ENCODE assay signal across 23 mouse cellular contexts in the genomic region with DNA sequence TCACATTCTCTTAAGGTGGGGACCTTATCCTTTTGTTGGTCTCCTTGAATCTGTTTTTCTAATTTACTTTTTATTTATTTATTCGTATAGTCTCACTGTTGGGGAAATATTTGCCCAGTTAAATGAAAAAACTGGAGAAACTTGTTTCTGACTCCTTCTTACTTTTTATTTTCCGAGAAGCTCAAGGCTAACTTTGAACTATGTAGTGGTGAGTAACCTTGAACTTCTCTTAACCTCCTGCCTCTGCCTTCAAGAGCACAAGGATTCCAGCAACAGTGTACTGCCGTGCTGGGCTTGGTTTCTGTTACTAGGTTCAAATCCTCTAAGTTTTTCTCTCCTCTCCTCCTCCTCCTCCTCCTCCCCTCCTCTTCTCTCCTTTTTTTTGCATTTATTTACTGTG. TPM values are rescaled to one million over a fixed set of nuclear protein-coding genes. Genes with fewer than 3 reads are reported as not detected.
DNase-seq lines count a peak whose midpoint lies in the region; ATAC-seq and TF ChIP-seq lines count a peak whose summit lies in the region.
"Had no signal": no experiment of that assay in that cellular context is flagged by ENCODE, and none has a peak within 500 bp of the region (broad histone marks: within the 10 kb centered on the region; RNA-seq: fewer than 3 reads in every experiment).

No protein-coding gene starts in this region.

- no peak overlapping the region for H3K4me3 ChIP-seq in testis, adult 2 months (ENCODE audit: control insufficient read depth, low read depth, low read length)
- H3K4me3 ChIP-seq in hindbrain, embryonic 12.5 days = no peak overlapping the region
- H3K4me3 ChIP-seq: embryonic facial prominence, embryonic 13.5 days; embryonic facial prominence, embryonic 15.5 days; erythroblast, embryonic 14.5 days; forebrain, embryonic 10.5 days; forebrain, embryonic 12.5 days had no signal

- TF ChIP-seq CTCF in testis, adult 2 months (IDR thresholded peaks at IDR 0.05; ENCODE audit: control insufficient read depth, insufficient read depth, insufficient replicate concordance, low read depth, low read length) = no peak

- H3K4me2 ChIP-seq in hindbrain, embryonic 12.5 days (replicated peaks) = no peak overlapping the region
- H3K4me2 ChIP-seq: forebrain, embryonic 12.5 days had no signal

- no peaks in the 10 kb centered on the region for H3K9me3 ChIP-seq in hindbrain, embryonic 12.5 days (replicated peaks)
- H3K9me3 ChIP-seq: embryonic facial prominence, embryonic 13.5 days; embryonic facial prominence, embryonic 15.5 days; forebrain, embryonic 10.5 days; forebrain, embryonic 12.5 days had no signal

- no peak for DNase-seq in testis, postnatal 10 days (ENCODE audit: low spot score)
- peak; percentile 47 for DNase-seq in ES-CJ7 (ENCODE audit: low read depth, low spot score)
- DNase-seq in R1 (ENCODE audit: low read depth, low spot score) = peak; percentile 71
- DNase-seq in cerebellum, postnatal 14 days = no peak
- DNase-seq: adrenal gland, adult 8-10 months; adrenal gland, postnatal 36 days; cerebellum, adult 11-12 months; cerebellum, adult 2 months; cerebellum, adult 9-10 months; cerebellum, postnatal 10 days; cerebellum, postnatal 36 days had no signal

- H3K4me1 ChIP-seq in testis, adult 2 months (ENCODE audit: control insufficient read depth, insufficient read depth, low read length) = no peaks in the 10 kb centered on the region; the same call in 1 of the 2 replicates
- H3K4me1 ChIP-seq in hindbrain, embryonic 12.5 days = no peaks in the 10 kb centered on the region

- no peak for TF ChIP-seq POLR2A in testis, adult 2 months (IDR thresholded peaks at IDR 0.05; ENCODE audit: control insufficient read depth, low read depth, low read length)

- H3K36me3 ChIP-seq in testis, adult 2 months (ENCODE audit: control insufficient read depth, insufficient read depth, low read length) = peaks cover 1% of the 10 kb centered on the region; the same call in 1 of the 2 replicates
- H3K36me3 ChIP-seq in hindbrain, embryonic 12.5 days = no peaks in the 10 kb centered on the region
- H3K36me3 ChIP-seq: embryonic facial prominence, embryonic 13.5 days; embryonic facial prominence, embryonic 15.5 days; forebrain, embryonic 10.5 days; forebrain, embryonic 12.5 days; G1E had no signal

- 83% methylated on average over 3 of the region's 3 CpGs for WGBS in hindbrain, embryonic 12.5 days

- H3K9ac ChIP-seq in hindbrain, embryonic 12.5 days = no peak overlapping the region
- H3K9ac ChIP-seq: embryonic facial prominence, embryonic 13.5 days; embryonic facial prominence, embryonic 15.5 days; forebrain, embryonic 12.5 days had no signal

- no peaks in the 10 kb centered on the region for H3K27me3 ChIP-seq in testis, adult 2 months (ENCODE audit: control insufficient read depth, insufficient read depth, low read length)
- no peaks in the 10 kb centered on the region for H3K27me3 ChIP-seq in hindbrain, embryonic 12.5 days
- H3K27me3 ChIP-seq: embryonic facial prominence, embryonic 13.5 days; embryonic facial prominence, embryonic 15.5 days; Patski had no signal

- peak overlapping the region; percentile 14; the same call in 1 of the 2 replicates for H3K27ac ChIP-seq in testis, adult 2 months (ENCODE audit: control insufficient read depth, insufficient read depth, low read depth, low read length)
- no peak overlapping the region for H3K27ac ChIP-seq in hindbrain, embryonic 12.5 days
- H3K27ac ChIP-seq: embryonic facial prominence, embryonic 15.5 days; forebrain, embryonic 10.5 days; forebrain, embryonic 12.5 days had no signal

- ATAC-seq in hindbrain, embryonic 12.5 days (ENCODE audit: low FRiP score) = no peak
- ATAC-seq: forebrain, embryonic 14.5 days; forebrain, embryonic 16.5 days; Patski had no signal

RNA-seq across cellular contexts. Expression of gene Papola, which starts 22.9 kb away (rescaled TPM):
- polyA plus RNA-seq in testis, adult 2 months (2012; rRNA removed) = 70.6 and 104 TPM in 2 replicates
- 278 and 308 TPM in 2 replicates for polyA plus RNA-seq in hindbrain, embryonic 12.5 days (2016; fragmentation: Nextera tagmentation; extraction: Ambion mirVana)

RNA-seq across cellular contexts. Expression of gene Ak7, which starts 55.9 kb away (rescaled TPM):
- polyA plus RNA-seq in testis, adult 2 months (2012; rRNA removed) = 48.1 and 50.5 TPM in 2 replicates
- polyA plus RNA-seq in hindbrain, embryonic 12.5 days (2016; fragmentation: Nextera tagmentation; extraction: Ambion mirVana) = 2.5 and 3.3 TPM in 2 replicates
- polyA plus RNA-seq: embryonic facial prominence, embryonic 11.5 days; erythroblast, embryonic 14.5 days; Patski had no signal

Comparison
In these comparisons a context has a peak if more than half of its experiments do, and no peak if none do; other contexts are left out.
1. DNase-seq: peak in ES-CJ7 (single experiment) and R1 (single experiment); none in testis, postnatal 10 days (single experiment) and cerebellum, postnatal 14 days (0 of 2).
2. RNA of gene Ak7, which starts 55.9 kb away (polyA plus RNA-seq): 48.1 to 50.5 TPM in testis, adult 2 months; 2.5 to 3.3 TPM in hindbrain, embryonic 12.5 days; every median in the first group is over 10 times any median in the second.